Mouse (Mus musculus) intestine, embryonic 14.5 days (tissue): ENCODE data around the gene Ift122. TPM values are rescaled to one million over a fixed set of nuclear protein-coding genes. Genes with fewer than 3 reads are reported as not detected.

ENCODE experiments used
- ATAC-seq: fragments of 200-750 bp; cut with Nextera tagmentation; replicated peaks from 2 replicates; pipeline ENCODE4 v1.8.0; 2017; ENCODE audit warnings: low read depth, moderate number of reproducible peaks, moderate TSS enrichment, moderate library complexity; ENCODE audit not compliant: low FRiP score, low TSS enrichment
- DNase-seq: peaks from one replicate; pipeline ENCODE4 v3.0.0-alpha.2; 2018; ENCODE audit warnings: low spot score
- H3K27ac ChIP-seq: fragments of 300-500 bp; sonication (generic); 2 replicates; pipeline ENCODE4 v1.5.1; 2014; ENCODE audit warnings: low read depth, mild to moderate bottlenecking, control low read depth
- H3K27me3 ChIP-seq: fragments of 300-500 bp; sonication (generic); replicated peaks from 2 replicates; pipeline ENCODE4 v1.6.1; 2014; ENCODE audit warnings: low read length, control low read depth; ENCODE audit not compliant: control insufficient read depth, insufficient read depth
- H3K36me3 ChIP-seq: fragments of 300-500 bp; sonication (generic); 2 replicates; pipeline ENCODE4 v1.6.1; 2014; ENCODE audit warnings: low read length, control low read depth; ENCODE audit not compliant: control insufficient read depth, insufficient read depth
- H3K4me1 ChIP-seq: fragments of 300-500 bp; sonication (generic); replicated peaks from 2 replicates; pipeline ENCODE4 v1.6.1; 2014; ENCODE audit warnings: low read length, control low read depth, mixed read lengths; ENCODE audit not compliant: control insufficient read depth, insufficient read depth
- H3K4me2 ChIP-seq: fragments of 300-500 bp; sonication (generic); 2 replicates; pipeline ENCODE4 v1.6.1; 2014; ENCODE audit warnings: low read length
- H3K4me3 ChIP-seq: fragments of 300-500 bp; sonication (generic); 2 replicates; pipeline ENCODE4 v1.5.1; 2014; ENCODE audit warnings: low read depth, low read length, control low read depth, mixed read lengths
- H3K9ac ChIP-seq: fragments of 300-500 bp; sonication (generic); 2 replicates; pipeline ENCODE4 v1.6.1; 2014; ENCODE audit warnings: mild to moderate bottlenecking, low read length
- H3K9me3 ChIP-seq: fragments of 300-500 bp; sonication (generic); 2 replicates; pipeline ENCODE4 v1.6.1; 2016; ENCODE audit warnings: low read length, control low read depth; ENCODE audit not compliant: control insufficient read depth
- WGBS: fragments of 180-500 bp; shearing (Covaris S2); extraction: QIAGEN DNeasy Blood & Tissue Kit; methylation state at CpG from one replicate; pipeline ENCODE4 v1.1.7; 2014; 5-methylcytosine and 5-hydroxymethylcytosine counted together
- polyA plus RNA-seq: library from polyadenylated mRNA; unstranded; fragments of >200 nt; fragmentation: Nextera tagmentation; extraction: Ambion mirVana; gene quantifications from 2 replicates; pipeline ENCODE4 v1.2.1, GENCODE M21; 2014

Ift122 gene
- polyA plus RNA-seq, 1 experiment from 2014 or later, result 18.4 TPM

- Histone ChIP-seq H3K4me1 (peaks cover 6% of the 10 kb centered on the region), H3K4me2 (no peak overlapping the region), H3K9ac (no peak overlapping the region), H3K27ac (no peak overlapping the region), H3K27me3 (no peaks in the 10 kb centered on the region), H3K4me3 (no peak overlapping the region), H3K36me3 (no peaks in the 10 kb centered on the region), H3K9me3 (no peaks in the 10 kb centered on the region)
- DNase-seq (no peak), ATAC-seq (no peak)
- 85% methylated on average over 3 of the region's 3 CpGs for WGBS
These were observed 79.1 kb downstream of the Ift122 start for GRCm38 (mm10) chr6:115932391-115932790.

GRCm38 (mm10) chr6:115935544-115935943 lies 82.3 kb downstream of the Ift122 start:
- Histone ChIP-seq H3K27ac (no peak overlapping the region), H3K9ac (no peak overlapping the region), H3K4me3 (no peak overlapping the region), H3K4me1 (no peaks in the 10 kb centered on the region), H3K4me2 (no peak overlapping the region), H3K36me3 (no peaks in the 10 kb centered on the region), H3K9me3 (peaks cover 5% of the 10 kb centered on the region; the same call in 1 of the 2 replicates), H3K27me3 (no peaks in the 10 kb centered on the region)
- no peak for ATAC-seq
- 80% methylated on average over 8 of the region's 8 CpGs for WGBS
- no peak for DNase-seq

GRCm38 (mm10) chr6:115938011-115938410 lies 84.7 kb downstream of the Ift122 start:
- 89% methylated on average over 2 of the region's 2 CpGs for WGBS
- DNase-seq (no peak), ATAC-seq (no peak)

GRCm38 (mm10) chr6:115938798-115939197 lies 85.5 kb downstream of the Ift122 start:
- H3K27ac ChIP-seq, result no peak overlapping the region
- no peak overlapping the region for H3K9ac ChIP-seq
- H3K27me3 ChIP-seq, result no peaks in the 10 kb centered on the region
- 65% methylated on average over 1 of the region's 1 CpGs for WGBS
- no peak for ATAC-seq
- H3K4me2 ChIP-seq, result no peak overlapping the region
- peaks cover 5% of the 10 kb centered on the region; the same call in 1 of the 2 replicates for H3K9me3 ChIP-seq
- no peak for DNase-seq
- H3K36me3 ChIP-seq, result no peaks in the 10 kb centered on the region
- no peak overlapping the region for H3K4me3 ChIP-seq
- H3K4me1 ChIP-seq, result peaks cover 18% of the 10 kb centered on the region

More at GRCm38 (mm10) chr6:115938011-115938410, 84.7 kb downstream of the Ift122 start:
- peaks cover 5% of the 10 kb centered on the region; the same call in 1 of the 2 replicates for H3K9me3 ChIP-seq
- H3K4me2 ChIP-seq, result no peak overlapping the region
- no peak overlapping the region for H3K27ac ChIP-seq
- no peak overlapping the region for H3K4me3 ChIP-seq
- no peak overlapping the region for H3K9ac ChIP-seq
- peaks cover 15% of the 10 kb centered on the region for H3K4me1 ChIP-seq
- no peaks in the 10 kb centered on the region for H3K36me3 ChIP-seq
- H3K27me3 ChIP-seq, result no peaks in the 10 kb centered on the region

- no peak overlapping the region for H3K27ac ChIP-seq
- no peaks in the 10 kb centered on the region for H3K36me3 ChIP-seq
- ATAC-seq, result no peak
- H3K9me3 ChIP-seq, result peaks cover 5% of the 10 kb centered on the region; the same call in 1 of the 2 replicates
- no peaks in the 10 kb centered on the region for H3K27me3 ChIP-seq
- H3K9ac ChIP-seq, result no peak overlapping the region
- H3K4me2 ChIP-seq, result no peak overlapping the region
- DNase-seq, result no peak
- H3K4me3 ChIP-seq, result no peak overlapping the region
- H3K4me1 ChIP-seq, result peaks cover 18% of the 10 kb centered on the region
- WGBS, result 46% methylated on average over 1 of the region's 1 CpGs
These were observed 87.3 kb downstream of the Ift122 start for GRCm38 (mm10) chr6:115940603-115941002.

- Histone ChIP-seq H3K27ac (no peak overlapping the region), H3K27me3 (no peaks in the 10 kb centered on the region), H3K4me2 (peak overlapping the region; percentile 8; the same call in 1 of the 2 replicates), H3K36me3 (no peaks in the 10 kb centered on the region), H3K9ac (no peak overlapping the region), H3K4me3 (no peak overlapping the region), H3K9me3 (peaks cover 5% of the 10 kb centered on the region; the same call in 1 of the 2 replicates), H3K4me1 (peaks cover 18% of the 10 kb centered on the region)
- ATAC-seq, result 0 out of 2 replicates have a peak, but pooled peaks have one; percentile 53
- 12% methylated on average over 6 of the region's 12 CpGs for WGBS
- no peak for DNase-seq
These were observed 87.9 kb downstream of the Ift122 start for GRCm38 (mm10) chr6:115941128-115941527.

GRCm38 (mm10) chr6:115943498-115944427 lies 90.5 kb downstream of the Ift122 start:
- no peak overlapping the region for H3K4me3 ChIP-seq
- no peaks in the 10 kb centered on the region for H3K27me3 ChIP-seq
- H3K4me2 ChIP-seq, result no peak overlapping the region
- no peak overlapping the region for H3K27ac ChIP-seq
- DNase-seq (no peak), ATAC-seq (no peak)
- H3K9ac ChIP-seq, result no peak overlapping the region
- peaks cover 18% of the 10 kb centered on the region for H3K4me1 ChIP-seq
- H3K9me3 ChIP-seq, result no peaks in the 10 kb centered on the region
- no peaks in the 10 kb centered on the region for H3K36me3 ChIP-seq
- 66% methylated on average over 9 of the region's 9 CpGs for WGBS

GRCm38 (mm10) chr6:115944638-115945037 lies 91.4 kb downstream of the Ift122 start, which contains the start of gene H1foo:
TSS of gene H1foo (plus strand) at chr6:115944938.
- 87% methylated on average over 5 of the region's 5 CpGs for WGBS
- no peaks in the 10 kb centered on the region for H3K9me3 ChIP-seq
- no peak within 1 kb of the TSS for H3K4me3 ChIP-seq
- no peaks in the 10 kb centered on the region for H3K36me3 ChIP-seq
- peaks cover 18% of the 10 kb centered on the region for H3K4me1 ChIP-seq
- no peak for ATAC-seq
- H3K27ac ChIP-seq, result no peak within 1 kb of the TSS
- DNase-seq, result no peak
- no peaks in the 10 kb centered on the region for H3K27me3 ChIP-seq
- H3K4me2 ChIP-seq, result no peak within 1 kb of the TSS
- no peak within 1 kb of the TSS for H3K9ac ChIP-seq
